Mouse (Mus musculus): ENCODE results near the gene Gm11146. TPM values are rescaled to one million over a fixed set of nuclear protein-coding genes. Genes with fewer than 3 reads are reported as not detected.

Gm11146 gene
- polyA plus RNA-seq, 1 experiment from 2014 or later: not detected

DNA sequence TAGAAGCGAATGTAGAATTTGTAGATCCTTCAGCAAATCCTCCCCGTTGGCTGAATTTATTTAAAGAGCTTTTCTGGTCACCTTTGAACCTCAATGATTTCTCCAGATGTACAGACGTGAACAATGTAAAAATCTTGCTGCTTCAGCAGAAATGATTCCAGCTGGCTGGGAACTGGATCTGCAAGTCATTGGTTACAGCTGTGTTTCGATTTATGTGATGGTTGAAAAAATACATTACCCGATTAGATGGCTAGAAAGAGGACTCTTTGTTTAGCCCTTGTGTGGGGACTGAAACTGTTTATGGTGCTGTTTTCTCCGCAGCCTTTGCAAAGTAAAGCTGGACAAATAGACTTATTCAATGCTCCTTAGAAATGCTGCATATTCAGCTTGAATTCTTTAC is 34.6 kb upstream of the Gm11146 start:
- no peak overlapping the region for H3K9ac ChIP-seq (ENCODE audit: low read length)
- H3K4me2 ChIP-seq (ENCODE audit: low read depth): no peak overlapping the region
- ATAC-seq (ENCODE audit: insufficient read depth, low FRiP score, low TSS enrichment) (peak; percentile 61; the same call in 1 of the 2 replicates), DNase-seq (ENCODE audit: low spot score) (peak; percentile 41)
- no peaks in the 10 kb centered on the region for H3K36me3 ChIP-seq (ENCODE audit: control insufficient read depth, insufficient read depth, low read length)
- H3K4me1 ChIP-seq (ENCODE audit: control insufficient read depth, insufficient read depth, low read length): no peaks in the 10 kb centered on the region; the same call in 1 of the 2 replicates
- H3K27me3 ChIP-seq (ENCODE audit: control insufficient read depth, insufficient read depth, low read length): no peaks in the 10 kb centered on the region
- 28% methylated on average over 6 of the region's 6 CpGs for WGBS
- no peak overlapping the region for H3K4me3 ChIP-seq (ENCODE audit: low read depth, low read length)
- H3K9me3 ChIP-seq (ENCODE audit: control insufficient read depth, low read length): no peaks in the 10 kb centered on the region
- peak overlapping the region; percentile 54; the same call in 1 of the 2 replicates for H3K27ac ChIP-seq (ENCODE audit: low read depth, low read length)

DNA sequence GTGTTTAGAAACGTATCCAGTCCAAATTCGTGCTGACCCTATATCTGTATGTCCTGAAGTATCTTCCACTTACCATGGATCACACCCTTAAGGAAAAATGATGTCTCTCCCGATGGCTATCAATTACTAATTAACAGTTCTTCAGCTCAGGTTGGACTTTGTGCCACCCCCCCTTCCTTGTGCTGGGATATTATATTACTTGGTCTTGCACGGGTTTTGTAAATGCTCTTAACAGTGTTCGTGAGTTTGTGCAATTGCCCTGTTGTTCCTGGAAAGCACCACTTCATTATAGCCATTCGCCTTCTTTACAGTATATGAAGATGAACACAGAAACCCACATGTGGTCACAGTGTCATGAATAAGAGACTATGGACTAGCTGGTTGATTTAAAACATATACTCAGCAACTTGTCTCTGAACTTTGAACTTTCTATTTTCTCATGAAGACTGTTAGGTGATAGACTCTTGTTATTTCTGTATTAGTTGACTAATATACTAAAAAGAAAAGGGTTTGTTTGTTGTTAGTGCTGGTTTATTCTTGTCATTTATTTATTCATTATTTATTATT is 30.5 kb upstream of the Gm11146 start:
- no peak overlapping the region for H3K9ac ChIP-seq (ENCODE audit: low read length)
- no peaks in the 10 kb centered on the region for H3K27me3 ChIP-seq (ENCODE audit: control insufficient read depth, insufficient read depth, low read length)
- H3K4me3 ChIP-seq (ENCODE audit: low read depth, low read length): no peak overlapping the region
- no peak overlapping the region for H3K4me2 ChIP-seq (ENCODE audit: low read depth)
- DNase-seq (ENCODE audit: low spot score) (no peak), ATAC-seq (ENCODE audit: insufficient read depth, low FRiP score, low TSS enrichment) (no peak)
- H3K27ac ChIP-seq (ENCODE audit: low read depth, low read length): no peak overlapping the region
- no peaks in the 10 kb centered on the region for H3K9me3 ChIP-seq (ENCODE audit: control insufficient read depth, low read length)
- WGBS: 84% methylated on average over 6 of the region's 6 CpGs
- H3K36me3 ChIP-seq (ENCODE audit: control insufficient read depth, insufficient read depth, low read length): no peaks in the 10 kb centered on the region
- no peaks in the 10 kb centered on the region; the same call in 1 of the 2 replicates for H3K4me1 ChIP-seq (ENCODE audit: control insufficient read depth, insufficient read depth, low read length)

DNA sequence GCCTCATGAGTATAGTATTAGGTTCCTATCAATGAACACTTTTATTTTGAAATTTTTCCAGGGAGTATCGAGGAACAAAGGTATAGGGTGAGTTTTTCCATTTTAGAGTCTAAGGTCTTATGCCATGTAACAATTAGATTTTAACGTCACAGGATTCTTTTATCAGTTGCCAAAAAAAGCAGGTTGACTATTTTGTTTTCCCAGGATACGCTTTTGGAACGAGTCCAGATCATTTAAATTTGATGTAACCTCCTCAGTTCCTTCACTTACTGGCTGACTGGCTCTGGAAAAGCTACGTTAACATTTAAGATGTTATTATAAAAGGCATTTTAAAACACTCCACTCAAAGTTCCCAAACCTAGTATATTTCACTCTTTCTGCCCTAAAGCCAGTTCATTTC is 20.8 kb upstream of the Gm11146 start:
- ATAC-seq (ENCODE audit: insufficient read depth, low FRiP score, low TSS enrichment): no peak
- Histone ChIP-seq H3K36me3 (ENCODE audit: control insufficient read depth, insufficient read depth, low read length) (no peaks in the 10 kb centered on the region), H3K27me3 (ENCODE audit: control insufficient read depth, insufficient read depth, low read length) (no peaks in the 10 kb centered on the region), H3K9ac (ENCODE audit: low read length) (no peak overlapping the region), H3K4me2 (ENCODE audit: low read depth) (no peak overlapping the region), H3K27ac (ENCODE audit: low read depth, low read length) (no peak overlapping the region), H3K4me3 (ENCODE audit: low read depth, low read length) (no peak overlapping the region), H3K4me1 (ENCODE audit: control insufficient read depth, insufficient read depth, low read length) (no peaks in the 10 kb centered on the region), H3K9me3 (ENCODE audit: control insufficient read depth, low read length) (no peaks in the 10 kb centered on the region)
- WGBS: 93% methylated on average over 5 of the region's 5 CpGs
- DNase-seq (ENCODE audit: low spot score): no peak

DNA sequence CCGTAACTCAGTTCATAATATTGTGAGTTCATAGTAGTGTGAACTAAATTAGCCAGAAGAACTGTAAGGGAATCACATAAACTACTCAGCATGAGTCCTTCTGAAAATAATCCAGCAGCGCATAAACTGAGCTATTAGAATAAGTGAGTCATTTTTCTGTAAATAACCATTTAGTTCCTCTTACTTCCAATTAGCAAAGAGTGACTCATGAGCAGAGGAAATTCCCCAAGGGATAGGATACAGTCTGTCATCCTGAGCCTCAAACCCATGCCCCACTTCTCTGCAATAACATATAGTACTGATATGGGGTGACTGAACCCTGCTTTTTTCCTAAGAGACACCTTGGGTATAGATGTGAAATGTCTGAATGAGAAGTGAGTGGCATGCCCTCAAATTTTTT is 687 bp upstream of the Gm11146 start:
- ATAC-seq (ENCODE audit: insufficient read depth, low FRiP score, low TSS enrichment) (no peak), DNase-seq (ENCODE audit: low spot score) (no peak)
- Histone ChIP-seq H3K4me1 (ENCODE audit: control insufficient read depth, insufficient read depth, low read length) (no peaks in the 10 kb centered on the region), H3K27ac (ENCODE audit: low read depth, low read length) (no peak overlapping the region), H3K4me3 (ENCODE audit: low read depth, low read length) (no peak overlapping the region), H3K27me3 (ENCODE audit: control insufficient read depth, insufficient read depth, low read length) (no peaks in the 10 kb centered on the region), H3K9ac (ENCODE audit: low read length) (no peak overlapping the region), H3K36me3 (ENCODE audit: control insufficient read depth, insufficient read depth, low read length) (no peaks in the 10 kb centered on the region), H3K4me2 (ENCODE audit: low read depth) (no peak overlapping the region), H3K9me3 (ENCODE audit: control insufficient read depth, low read length) (no peaks in the 10 kb centered on the region)
- 82% methylated on average over 2 of the region's 2 CpGs for WGBS

DNA sequence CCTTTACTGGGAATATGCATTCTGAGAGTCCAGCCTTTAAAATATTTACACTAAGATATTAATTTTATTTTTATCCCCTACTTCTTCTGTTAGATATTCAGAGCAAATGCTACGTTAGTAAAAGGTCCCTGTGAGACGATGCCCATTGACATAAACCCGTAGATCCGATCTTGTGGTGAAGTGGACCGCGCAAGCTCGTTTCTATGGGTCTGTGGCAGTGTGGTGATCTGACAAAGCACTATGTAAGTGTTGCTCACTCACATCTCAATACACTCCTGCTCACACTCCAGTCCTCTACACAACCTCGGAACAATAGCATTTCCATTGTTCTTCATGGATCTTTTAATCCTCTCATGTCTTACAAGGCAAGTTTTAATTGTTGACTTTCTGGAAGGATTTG is 3.1 kb downstream of the Gm11146 start:
- Histone ChIP-seq H3K9ac (ENCODE audit: low read length) (no peak overlapping the region), H3K4me1 (ENCODE audit: control insufficient read depth, insufficient read depth, low read length) (peaks cover 2% of the 10 kb centered on the region; the same call in 1 of the 2 replicates), H3K27me3 (ENCODE audit: control insufficient read depth, insufficient read depth, low read length) (no peaks in the 10 kb centered on the region), H3K36me3 (ENCODE audit: control insufficient read depth, insufficient read depth, low read length) (no peaks in the 10 kb centered on the region), H3K4me3 (ENCODE audit: low read depth, low read length) (no peak overlapping the region), H3K27ac (ENCODE audit: low read depth, low read length) (no peak overlapping the region), H3K4me2 (ENCODE audit: low read depth) (no peak overlapping the region), H3K9me3 (ENCODE audit: control insufficient read depth, low read length) (no peaks in the 10 kb centered on the region)
- no peak for ATAC-seq (ENCODE audit: insufficient read depth, low FRiP score, low TSS enrichment)
- DNase-seq (ENCODE audit: low spot score): no peak
- 85% methylated on average over 8 of the region's 8 CpGs for WGBS

DNA sequence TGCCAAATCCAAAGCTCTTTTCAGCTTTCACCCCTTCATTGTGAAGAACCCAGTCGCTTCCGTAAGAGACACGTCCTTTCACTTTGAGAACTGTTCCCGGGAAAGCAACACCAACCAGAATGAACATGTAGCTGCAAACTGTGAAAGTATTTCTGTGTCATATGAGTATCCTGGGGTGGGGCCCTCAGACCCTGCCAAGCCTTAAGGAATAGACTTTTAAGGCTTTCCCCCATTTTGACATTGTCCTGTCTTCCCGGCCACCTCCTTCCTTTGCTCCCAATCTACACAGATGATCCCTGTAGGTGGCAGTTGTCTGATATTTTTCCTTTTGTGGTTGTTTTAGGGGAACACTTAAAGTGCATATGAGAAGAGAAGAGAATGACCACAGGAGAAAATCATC is 5.3 kb downstream of the Gm11146 start:
- no peak for DNase-seq (ENCODE audit: low spot score)
- Histone ChIP-seq H3K9me3 (ENCODE audit: control insufficient read depth, low read length) (no peaks in the 10 kb centered on the region), H3K9ac (ENCODE audit: low read length) (no peak overlapping the region), H3K4me1 (ENCODE audit: control insufficient read depth, insufficient read depth, low read length) (peaks cover 3% of the 10 kb centered on the region; the same call in 1 of the 2 replicates), H3K27me3 (ENCODE audit: control insufficient read depth, insufficient read depth, low read length) (no peaks in the 10 kb centered on the region), H3K36me3 (ENCODE audit: control insufficient read depth, insufficient read depth, low read length) (no peaks in the 10 kb centered on the region), H3K27ac (ENCODE audit: low read depth, low read length) (no peak overlapping the region), H3K4me2 (ENCODE audit: low read depth) (no peak overlapping the region), H3K4me3 (ENCODE audit: low read depth, low read length) (no peak overlapping the region)
- no peak for ATAC-seq (ENCODE audit: insufficient read depth, low FRiP score, low TSS enrichment)
- WGBS: 88% methylated on average over 5 of the region's 5 CpGs

DNA sequence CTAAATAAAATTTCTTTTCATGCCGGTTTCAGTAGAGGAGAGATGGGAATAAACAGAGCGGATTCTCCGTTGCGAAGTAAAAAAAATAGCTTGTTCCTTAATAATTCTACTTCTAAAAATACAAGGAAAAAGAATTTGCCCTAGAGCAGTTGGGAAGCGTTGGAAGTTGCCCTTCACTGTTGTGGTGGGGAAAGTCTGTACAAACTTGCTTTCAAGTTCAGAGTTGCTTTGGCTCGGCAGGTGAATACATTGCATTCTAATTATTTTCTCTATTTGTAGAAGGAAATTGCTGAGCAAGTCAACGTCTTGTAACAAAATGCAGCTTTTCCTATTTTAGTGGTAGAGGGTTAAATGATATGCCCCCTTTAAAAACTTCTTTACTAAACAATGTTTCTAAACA is 6.2 kb downstream of the Gm11146 start:
- no peak overlapping the region for H3K4me3 ChIP-seq (ENCODE audit: low read depth, low read length)
- ATAC-seq (ENCODE audit: insufficient read depth, low FRiP score, low TSS enrichment) (no peak), DNase-seq (ENCODE audit: low spot score) (no peak)
- no peaks in the 10 kb centered on the region for H3K27me3 ChIP-seq (ENCODE audit: control insufficient read depth, insufficient read depth, low read length)
- peaks cover 3% of the 10 kb centered on the region; the same call in 1 of the 2 replicates for H3K4me1 ChIP-seq (ENCODE audit: control insufficient read depth, insufficient read depth, low read length)
- WGBS: 90% methylated on average over 7 of the region's 7 CpGs
- no peak overlapping the region for H3K9ac ChIP-seq (ENCODE audit: low read length)
- no peak overlapping the region for H3K4me2 ChIP-seq (ENCODE audit: low read depth)
- no peaks in the 10 kb centered on the region for H3K9me3 ChIP-seq (ENCODE audit: control insufficient read depth, low read length)
- no peaks in the 10 kb centered on the region for H3K36me3 ChIP-seq (ENCODE audit: control insufficient read depth, insufficient read depth, low read length)
- no peak overlapping the region for H3K27ac ChIP-seq (ENCODE audit: low read depth, low read length)

DNA sequence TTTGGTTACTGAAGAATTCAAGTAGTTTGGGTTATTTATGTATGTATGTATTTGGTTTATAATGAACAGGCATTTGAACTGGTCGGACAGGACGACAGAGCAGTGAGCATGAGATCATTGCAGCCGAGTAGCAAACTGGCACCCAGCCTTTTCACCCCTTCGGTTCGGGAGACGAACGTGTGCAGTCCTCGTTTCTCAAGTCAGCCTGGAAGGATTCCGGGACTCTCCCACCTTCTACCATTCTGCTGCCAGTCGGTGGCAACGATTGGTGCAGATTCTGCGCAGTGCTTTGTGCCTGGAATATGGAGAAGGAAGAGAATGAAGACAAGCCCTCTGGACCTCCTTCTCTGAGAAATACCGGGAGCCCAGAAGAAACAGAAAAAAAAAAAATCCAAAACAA is 7.3 kb downstream of the Gm11146 start:
- Histone ChIP-seq H3K27me3 (ENCODE audit: control insufficient read depth, insufficient read depth, low read length) (no peaks in the 10 kb centered on the region), H3K4me1 (ENCODE audit: control insufficient read depth, insufficient read depth, low read length) (peaks cover 3% of the 10 kb centered on the region; the same call in 1 of the 2 replicates), H3K4me2 (ENCODE audit: low read depth) (no peak overlapping the region), H3K4me3 (ENCODE audit: low read depth, low read length) (no peak overlapping the region), H3K27ac (ENCODE audit: low read depth, low read length) (no peak overlapping the region), H3K36me3 (ENCODE audit: control insufficient read depth, insufficient read depth, low read length) (no peaks in the 10 kb centered on the region), H3K9ac (ENCODE audit: low read length) (no peak overlapping the region), H3K9me3 (ENCODE audit: control insufficient read depth, low read length) (no peaks in the 10 kb centered on the region)
- no peak for DNase-seq (ENCODE audit: low spot score)
- WGBS: 79% methylated on average over 13 of the region's 13 CpGs
- ATAC-seq (ENCODE audit: insufficient read depth, low FRiP score, low TSS enrichment): no peak

DNA sequence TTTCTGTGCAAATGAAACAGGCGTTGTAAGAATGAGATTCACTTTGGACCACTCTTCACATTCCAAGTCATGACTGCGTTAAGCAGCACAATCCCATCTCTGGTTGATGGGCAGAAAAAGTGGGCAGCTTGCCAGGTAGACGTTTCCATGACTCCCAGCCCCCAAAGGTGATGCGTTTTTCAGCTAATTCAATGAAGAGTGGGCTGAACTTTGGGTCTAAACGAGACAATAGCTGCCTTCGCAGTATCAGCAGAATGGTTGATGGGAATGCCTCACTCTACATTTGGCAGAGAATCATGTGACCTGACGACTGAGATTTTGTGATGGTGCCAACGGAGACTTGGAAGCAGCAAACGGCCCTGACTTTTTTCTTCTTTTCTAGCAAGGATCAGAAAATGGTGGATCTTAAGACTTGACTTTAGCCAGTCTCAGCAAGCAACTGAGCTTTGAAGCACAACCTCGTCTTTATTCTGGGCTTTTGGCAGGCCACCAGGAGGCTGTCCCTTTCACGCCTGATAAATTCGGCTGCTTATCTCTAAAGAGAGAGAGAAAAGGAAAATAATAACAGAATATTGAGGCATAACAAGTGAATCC is 8.0 kb downstream of the Gm11146 start:
- DNase-seq (ENCODE audit: low spot score): peak; percentile 62
- no peak overlapping the region for H3K9ac ChIP-seq (ENCODE audit: low read length)

More for the DNA sequence above, 8.0 kb downstream of the Gm11146 start:
- H3K36me3 ChIP-seq (ENCODE audit: control insufficient read depth, insufficient read depth, low read length): no peaks in the 10 kb centered on the region
- H3K4me1 ChIP-seq (ENCODE audit: control insufficient read depth, insufficient read depth, low read length): peaks cover 3% of the 10 kb centered on the region; the same call in 1 of the 2 replicates
- H3K9me3 ChIP-seq (ENCODE audit: control insufficient read depth, low read length): no peaks in the 10 kb centered on the region
- no peak overlapping the region for H3K4me3 ChIP-seq (ENCODE audit: low read depth, low read length)
- H3K4me2 ChIP-seq (ENCODE audit: low read depth): no peak overlapping the region
- peak overlapping the region; percentile 54; the same call in 1 of the 2 replicates for H3K27ac ChIP-seq (ENCODE audit: low read depth, low read length)
- no peaks in the 10 kb centered on the region for H3K27me3 ChIP-seq (ENCODE audit: control insufficient read depth, insufficient read depth, low read length)
- peak; percentile 55; the same call in 1 of the 2 replicates for ATAC-seq (ENCODE audit: insufficient read depth, low FRiP score, low TSS enrichment)
- WGBS: 63% methylated on average over 12 of the region's 12 CpGs

All from neural tube, embryonic 11.5 days (tissue).